Mouse (Mus musculus) heart, embryonic 10.5 days (tissue): ENCODE measurements at regions not wholly inside any gene's neighbourhood (a gene's known extent, or its start where the extent isn't known, plus 50 kb on each side); places are given as distances from the start of the nearest gene placed in this dataset.

Experiments
- DNase-seq: peaks from one replicate; pipeline ENCODE4 v3.0.0-alpha.2; 2017; ENCODE audit warnings: low spot score
- H3K27ac ChIP-seq: fragments of 300-500 bp; sonication (generic); 2 replicates; pipeline ENCODE4 v1.5.1; 2016; ENCODE audit warnings: mild to moderate bottlenecking
- H3K27me3 ChIP-seq: fragments of 300-500 bp; sonication (generic); 2 replicates; pipeline ENCODE4 v1.6.1; 2016; ENCODE audit warnings: mild to moderate bottlenecking; ENCODE audit not compliant: poor library complexity, insufficient read depth, severe bottlenecking
- H3K36me3 ChIP-seq: fragments of 300-500 bp; sonication (generic); 2 replicates; pipeline ENCODE4 v1.6.1; 2016; ENCODE audit warnings: mild to moderate bottlenecking, moderate library complexity
- H3K4me1 ChIP-seq: fragments of 300-500 bp; sonication (generic); 2 replicates; pipeline ENCODE4 v1.6.1; 2016; ENCODE audit warnings: mild to moderate bottlenecking
- H3K4me3 ChIP-seq: fragments of 300-500 bp; sonication (generic); 2 replicates; pipeline ENCODE4 v1.5.1; 2016; ENCODE audit warnings: mild to moderate bottlenecking, moderate library complexity
- H3K9me3 ChIP-seq: fragments of 300-500 bp; sonication (generic); 2 replicates; pipeline ENCODE4 v1.6.1; 2016; ENCODE audit warnings: mild to moderate bottlenecking, moderate library complexity
- WGBS: fragments of 180-500 bp; shearing (Covaris S2); methylation state at CpG from one replicate; pipeline ENCODE4 v1.1.7; 2016; 5-methylcytosine and 5-hydroxymethylcytosine counted together

DNA sequence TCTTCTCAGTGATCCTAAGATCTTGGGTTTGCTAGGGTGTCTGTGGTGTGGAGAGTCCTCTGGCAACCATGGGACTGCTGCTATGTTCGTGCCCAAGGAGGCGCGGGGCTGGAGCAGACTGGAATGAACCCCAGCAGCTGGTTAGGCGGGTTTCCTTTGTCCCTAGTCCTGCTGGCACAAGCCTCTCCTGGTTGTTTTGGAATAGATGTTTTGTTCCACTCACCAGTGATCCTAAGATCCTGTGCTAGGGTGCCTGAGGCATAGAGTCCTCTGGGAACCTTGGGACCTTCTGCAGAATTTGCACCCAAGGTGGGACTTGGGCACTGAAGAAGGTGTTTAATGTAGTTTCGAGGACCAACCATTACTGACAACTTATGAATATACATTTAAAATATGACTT, 1205.9 kb upstream of the Gm8797 start:
- DNase-seq, result peak; percentile 69
- H3K4me1 ChIP-seq, result no peaks in the 10 kb centered on the region
- H3K9me3 ChIP-seq, result no peaks in the 10 kb centered on the region
- no peak overlapping the region for H3K4me3 ChIP-seq
- no peak overlapping the region for H3K27ac ChIP-seq
- no peaks in the 10 kb centered on the region for H3K36me3 ChIP-seq
- WGBS, result 80% methylated on average over 5 of the region's 5 CpGs
- H3K27me3 ChIP-seq, result no peaks in the 10 kb centered on the region

DNA sequence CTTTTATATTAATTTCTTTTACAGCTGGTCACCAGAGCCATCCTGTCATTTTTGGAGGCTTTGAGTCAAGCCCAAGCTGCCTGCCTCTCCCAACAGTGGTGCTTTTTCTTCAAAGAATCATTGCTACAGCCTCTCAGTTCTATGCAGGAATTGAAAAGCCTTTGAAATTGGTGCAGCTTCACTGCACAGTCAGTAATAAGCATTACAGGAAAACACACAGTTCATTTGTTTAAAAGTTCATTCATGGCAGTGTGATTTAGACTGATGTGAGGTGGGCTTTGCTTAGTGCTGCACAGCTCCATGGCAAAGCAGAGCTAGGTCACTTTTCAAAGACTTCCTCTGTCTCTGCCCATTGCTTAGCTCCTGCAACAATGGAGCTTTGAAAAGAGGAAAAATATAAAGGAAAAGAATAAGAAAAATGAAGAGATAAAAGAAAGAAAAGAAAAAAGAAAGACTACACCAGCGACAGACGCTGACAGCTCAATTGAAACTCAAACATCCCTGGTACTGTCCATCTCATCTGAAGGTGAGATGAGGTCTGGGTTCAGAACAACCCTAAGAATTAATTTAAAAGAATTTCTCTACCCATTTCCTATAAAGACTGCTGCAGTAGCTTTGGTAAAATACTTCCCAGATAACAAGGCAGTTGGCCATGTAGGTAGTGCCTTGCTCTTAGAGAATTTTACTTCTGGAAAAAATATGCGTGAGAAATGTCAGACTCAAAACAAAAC, 1204.3 kb upstream of the Gm8797 start:
- no peaks in the 10 kb centered on the region for H3K4me1 ChIP-seq
- H3K27me3 ChIP-seq, result no peaks in the 10 kb centered on the region
- WGBS, result 85% methylated on average over 3 of the region's 3 CpGs
- no peak overlapping the region for H3K27ac ChIP-seq
- DNase-seq, result no peak
- H3K36me3 ChIP-seq, result no peaks in the 10 kb centered on the region
- no peaks in the 10 kb centered on the region for H3K9me3 ChIP-seq
- H3K4me3 ChIP-seq, result no peak overlapping the region

DNA sequence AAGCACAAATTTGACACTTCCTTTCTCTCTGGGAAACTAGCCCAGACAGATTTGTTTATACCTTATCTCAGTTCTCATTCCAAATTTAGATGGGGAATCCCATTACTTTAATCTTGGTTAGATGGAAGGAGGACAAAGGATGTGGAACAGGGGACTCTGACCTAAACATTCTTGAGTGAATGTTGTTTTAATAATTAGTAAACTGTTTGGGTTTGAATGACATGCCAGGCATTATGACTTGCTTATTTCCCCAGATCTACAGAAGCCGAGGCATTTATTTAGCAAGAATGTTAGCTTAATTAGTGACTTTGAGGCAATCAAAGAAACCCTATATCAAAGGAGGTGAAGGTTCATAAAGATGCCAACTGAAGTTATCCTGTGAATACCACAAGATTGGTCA, 1189.9 kb upstream of the Gm8797 start:
- DNase-seq, result no peak
- H3K4me3 ChIP-seq, result no peak overlapping the region
- no peak overlapping the region for H3K27ac ChIP-seq
- H3K36me3 ChIP-seq, result no peaks in the 10 kb centered on the region
- H3K27me3 ChIP-seq, result no peaks in the 10 kb centered on the region
- 69% methylated on average over 1 of the region's 1 CpGs for WGBS
- H3K9me3 ChIP-seq, result no peaks in the 10 kb centered on the region
- no peaks in the 10 kb centered on the region for H3K4me1 ChIP-seq

DNA sequence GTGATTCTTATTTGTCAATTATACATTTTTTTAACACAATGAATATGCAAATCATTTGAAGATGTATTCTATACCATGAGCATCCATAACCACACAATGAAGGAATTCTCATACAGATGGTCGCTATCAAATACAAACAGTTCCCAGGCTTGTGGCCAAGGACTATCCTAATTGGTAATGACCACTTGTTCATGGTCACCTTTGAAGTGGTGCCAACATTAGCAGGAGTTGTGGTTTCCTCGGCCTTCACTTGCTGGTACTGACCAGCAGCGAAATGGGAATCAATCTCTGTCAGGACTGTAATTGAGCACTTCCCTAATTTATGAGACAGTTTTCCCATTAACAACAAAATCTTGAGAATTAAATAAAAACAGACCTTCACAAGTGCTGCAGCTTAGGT, 1168.1 kb upstream of the Gm8797 start:
- no peaks in the 10 kb centered on the region for H3K9me3 ChIP-seq
- H3K27ac ChIP-seq, result no peak overlapping the region
- no peak overlapping the region for H3K4me3 ChIP-seq
- no peaks in the 10 kb centered on the region for H3K4me1 ChIP-seq
- no peak for DNase-seq
- H3K27me3 ChIP-seq, result no peaks in the 10 kb centered on the region
- WGBS, result 84% methylated on average over 3 of the region's 3 CpGs
- H3K36me3 ChIP-seq, result no peaks in the 10 kb centered on the region

DNA sequence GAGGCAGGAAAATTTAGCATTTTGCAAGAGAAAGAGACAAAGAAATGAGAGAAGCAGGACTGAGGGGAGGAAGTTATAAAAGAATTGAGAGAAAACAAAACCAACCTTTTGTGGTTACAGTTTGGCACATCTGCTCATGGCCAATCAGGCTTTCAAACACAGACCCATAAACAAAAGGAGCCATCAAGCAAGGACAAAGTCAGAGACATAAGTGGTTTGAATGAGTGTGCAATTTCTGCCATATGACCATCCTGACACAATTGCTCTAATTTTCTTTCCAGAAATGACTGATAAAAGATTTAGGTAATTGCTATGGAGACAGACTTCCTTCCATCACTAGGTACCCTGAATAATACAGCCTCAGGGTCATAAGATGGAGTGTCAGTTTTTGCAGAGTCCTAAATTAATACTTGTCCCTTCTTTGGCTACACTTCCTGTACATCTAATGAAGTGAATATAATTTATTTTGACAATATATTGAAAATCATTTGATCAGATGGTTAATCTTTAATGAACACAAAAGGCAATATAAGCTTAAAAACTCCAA, 1156.6 kb upstream of the Gm8797 start:
- DNase-seq, result no peak
- H3K36me3 ChIP-seq, result no peaks in the 10 kb centered on the region
- no peaks in the 10 kb centered on the region for H3K9me3 ChIP-seq
- no peaks in the 10 kb centered on the region for H3K27me3 ChIP-seq
- no peak overlapping the region for H3K4me3 ChIP-seq
- H3K27ac ChIP-seq, result no peak overlapping the region
- no peaks in the 10 kb centered on the region for H3K4me1 ChIP-seq

DNA sequence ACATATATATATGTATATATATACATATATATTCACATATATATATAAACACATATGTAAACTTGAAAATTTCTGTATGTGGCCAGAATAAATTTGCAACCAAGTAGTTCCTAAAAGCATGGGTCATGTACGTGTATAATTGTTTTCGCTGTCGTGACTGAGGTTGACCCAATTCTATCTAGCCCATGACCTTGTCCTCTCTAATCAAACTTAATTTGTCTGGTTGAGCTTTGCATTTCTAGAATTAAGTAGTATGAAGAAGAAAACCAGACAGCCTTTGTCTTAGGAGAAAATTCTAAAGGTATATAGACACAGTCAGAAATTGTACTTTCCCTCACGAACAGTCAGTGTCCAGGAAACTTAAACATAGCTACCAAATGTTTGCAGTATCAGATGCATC, 1156.1 kb upstream of the Gm8797 start:
- Histone ChIP-seq H3K4me1 (no peaks in the 10 kb centered on the region), H3K9me3 (no peaks in the 10 kb centered on the region)
- 87% methylated on average over 4 of the region's 4 CpGs for WGBS

More for the DNA sequence above, 1156.1 kb upstream of the Gm8797 start:
- Histone ChIP-seq H3K36me3 (no peaks in the 10 kb centered on the region), H3K4me3 (no peak overlapping the region), H3K27ac (no peak overlapping the region), H3K27me3 (no peaks in the 10 kb centered on the region)
- no peak for DNase-seq
